Mouse (Mus musculus): ENCODE data around the gene H2al2c. TPM values are rescaled to one million over a fixed set of nuclear protein-coding genes. Genes with fewer than 3 reads are reported as not detected.
"Not testable (repeated sequence)": the region's sequence is repeated elsewhere in the genome, so short reads cannot be mapped to it uniquely, and the experiment has no call there.

Gene H2al2c
- total RNA-seq (2021): not detected
- long read RNA-seq, experiment 1: 0 reads
- long read RNA-seq, experiment 2: 0 reads

GRCm38 (mm10) chrY:2598799-2599198 lies at the start of gene H2al2c:
H2al2c (plus strand) TSS chrY:2599099.
- DNase-seq: not testable (repeated sequence)

Other genes with a start within 250 kb of the H2al2c start
- not detected for gene Sry, start 64.6 kb downstream of the H2al2c start, total RNA-seq (2021)
- not detected for gene H2al2b, start 121.6 kb downstream of the H2al2c start, total RNA-seq (2021)
- not detected for gene Gm4064, start 197.1 kb downstream of the H2al2c start, total RNA-seq (2021)
- gene Rbmy, start 231.6 kb downstream of the H2al2c start, total RNA-seq (2021): not detected
- gene Gm10256, start 231.6 kb downstream of the H2al2c start, total RNA-seq (2021): not detected

Data from gastrocnemius, postnatal 25 days (tissue).